Mouse (Mus musculus) heart, postnatal 0 days (tissue): ENCODE measurements at regions not wholly inside any gene's neighbourhood (a gene's known extent, or its start where the extent isn't known, plus 50 kb on each side); places are given as distances from the start of the nearest gene placed in this dataset.

Source experiments
- CTCF ChIP-seq: IDR thresholded peaks from 2 replicates; pipeline ENCODE4 v1.5.1; 2016; ENCODE audit warnings: antibody characterized with exemption, control low read depth, low read depth
- EP300 ChIP-seq: IDR thresholded peaks from 2 replicates; pipeline ENCODE4 v1.6.1; 2016; ENCODE audit warnings: antibody characterized with exemption, low read depth

GRCm38 (mm10) chr16:93181497-93181896 is 355.5 kb upstream of the Runx1 start:
- TF ChIP-seq CTCF (no peak), EP300 (no peak)
